Mouse (Mus musculus): ENCODE measurements around the gene Gm21981. TPM values are rescaled to one million over a fixed set of nuclear protein-coding genes. Genes with fewer than 3 reads are reported as not detected.

Gene Gm21981
- polyA plus RNA-seq, 1 experiment: not detected

- peaks cover 38% of the 10 kb centered on the region for H3K4me1 ChIP-seq (ENCODE audit: control insufficient read depth)
- no peaks in the 10 kb centered on the region for H3K9me3 ChIP-seq (ENCODE audit: control insufficient read depth, low read length)
- no peaks in the 10 kb centered on the region for H3K36me3 ChIP-seq (ENCODE audit: control insufficient read depth)
- peaks cover 65% of the 10 kb centered on the region for H3K27me3 ChIP-seq (ENCODE audit: control insufficient read depth)
- TF ChIP-seq TAL1 (IDR thresholded peaks at IDR 0.05; ENCODE audit: low read length): no peak
- no peak for TF ChIP-seq GATA1 (IDR thresholded peaks at IDR 0.05; ENCODE audit: low read length)
- H3K4me3 ChIP-seq (replicated peaks): peak overlapping the region; percentile 63
Measured at GRCm38 (mm10) chr17:47693671-47694441, 399 bp downstream of the Gm21981 start.

GRCm38 (mm10) chr17:47691650-47692049, 2.6 kb downstream of the Gm21981 start:
- no peak for TF ChIP-seq TAL1 (IDR thresholded peaks at IDR 0.05; ENCODE audit: low read length)
- TF ChIP-seq GATA1 (IDR thresholded peaks at IDR 0.05; ENCODE audit: low read length): no peak
- Histone ChIP-seq H3K4me3 (replicated peaks) (no peak overlapping the region), H3K27me3 (ENCODE audit: control insufficient read depth) (peaks cover 51% of the 10 kb centered on the region), H3K9me3 (ENCODE audit: control insufficient read depth, low read length) (no peaks in the 10 kb centered on the region), H3K36me3 (ENCODE audit: control insufficient read depth) (peaks cover 3% of the 10 kb centered on the region; the same call in 1 of the 2 replicates), H3K4me1 (ENCODE audit: control insufficient read depth) (peaks cover 59% of the 10 kb centered on the region)

- H3K36me3 ChIP-seq (ENCODE audit: control insufficient read depth): peaks cover 19% of the 10 kb centered on the region
- peaks cover 56% of the 10 kb centered on the region for H3K4me1 ChIP-seq (ENCODE audit: control insufficient read depth)
- H3K4me3 ChIP-seq (replicated peaks): no peak overlapping the region
- H3K9me3 ChIP-seq (ENCODE audit: control insufficient read depth, low read length): no peaks in the 10 kb centered on the region
- no peak for TF ChIP-seq TAL1 (IDR thresholded peaks at IDR 0.05; ENCODE audit: low read length)
- no peak for TF ChIP-seq GATA1 (IDR thresholded peaks at IDR 0.05; ENCODE audit: low read length)
- peaks cover 33% of the 10 kb centered on the region for H3K27me3 ChIP-seq (ENCODE audit: control insufficient read depth)
Measured at GRCm38 (mm10) chr17:47689894-47690293, 4.4 kb downstream of the Gm21981 start.

GRCm38 (mm10) chr17:47688608-47689575, 5.4 kb downstream of the Gm21981 start, which contains the start of gene Frs3:
Gene Frs3 (plus strand): TSS chr17:47689030.
- H3K4me1 ChIP-seq (ENCODE audit: control insufficient read depth): peaks cover 46% of the 10 kb centered on the region
- TF ChIP-seq GATA1 (IDR thresholded peaks at IDR 0.05; ENCODE audit: low read length): no peak
- TF ChIP-seq TAL1 (IDR thresholded peaks at IDR 0.05; ENCODE audit: low read length): no peak

GRCm38 (mm10) chr17:47688344-47688607, 6.0 kb downstream of the Gm21981 start, which contains the start of gene Tomm6:
Gene Tomm6 (minus strand): TSS chr17:47688386.
- Histone ChIP-seq H3K4me3 (replicated peaks) (peak within 1 kb of the TSS; percentile 83), H3K9me3 (ENCODE audit: control insufficient read depth, low read length) (no peaks in the 10 kb centered on the region), H3K36me3 (ENCODE audit: control insufficient read depth) (peaks cover 35% of the 10 kb centered on the region), H3K27me3 (ENCODE audit: control insufficient read depth) (peaks cover 18% of the 10 kb centered on the region), H3K4me1 (ENCODE audit: control insufficient read depth) (peaks cover 45% of the 10 kb centered on the region)
- TF ChIP-seq GATA1 (IDR thresholded peaks at IDR 0.05; ENCODE audit: low read length) (no peak), TAL1 (IDR thresholded peaks at IDR 0.05; ENCODE audit: low read length) (no peak)

More at GRCm38 (mm10) chr17:47688608-47689575, 5.4 kb downstream of the Gm21981 start, which contains the start of gene Frs3:
- Histone ChIP-seq H3K36me3 (ENCODE audit: control insufficient read depth) (peaks cover 29% of the 10 kb centered on the region), H3K4me3 (replicated peaks) (peak within 1 kb of the TSS; percentile 83), H3K9me3 (ENCODE audit: control insufficient read depth, low read length) (no peaks in the 10 kb centered on the region), H3K27me3 (ENCODE audit: control insufficient read depth) (peaks cover 24% of the 10 kb centered on the region)

- no peak for TF ChIP-seq TAL1 (IDR thresholded peaks at IDR 0.05; ENCODE audit: low read length)
- no peak for TF ChIP-seq GATA1 (IDR thresholded peaks at IDR 0.05; ENCODE audit: low read length)
- Histone ChIP-seq H3K36me3 (ENCODE audit: control insufficient read depth) (peaks cover 41% of the 10 kb centered on the region), H3K4me1 (ENCODE audit: control insufficient read depth) (peaks cover 51% of the 10 kb centered on the region), H3K9me3 (ENCODE audit: control insufficient read depth, low read length) (no peaks in the 10 kb centered on the region), H3K4me3 (replicated peaks) (peak overlapping the region; percentile 83), H3K27me3 (ENCODE audit: control insufficient read depth) (peaks cover 14% of the 10 kb centered on the region)
Measured at GRCm38 (mm10) chr17:47687409-47688343, 6.6 kb downstream of the Gm21981 start.

- H3K9me3 ChIP-seq (ENCODE audit: control insufficient read depth, low read length): no peaks in the 10 kb centered on the region
- peaks cover 31% of the 10 kb centered on the region for H3K4me1 ChIP-seq (ENCODE audit: control insufficient read depth)
- peaks cover 90% of the 10 kb centered on the region for H3K36me3 ChIP-seq (ENCODE audit: control insufficient read depth)
- no peaks in the 10 kb centered on the region for H3K27me3 ChIP-seq (ENCODE audit: control insufficient read depth)
- no peak overlapping the region for H3K4me3 ChIP-seq (replicated peaks)
- TF ChIP-seq GATA1 (IDR thresholded peaks at IDR 0.05; ENCODE audit: low read length): no peak
- no peak for TF ChIP-seq TAL1 (IDR thresholded peaks at IDR 0.05; ENCODE audit: low read length)
Measured at GRCm38 (mm10) chr17:47682836-47683235, 11.4 kb downstream of the Gm21981 start.

GRCm38 (mm10) chr17:47678702-47679101, 15.6 kb downstream of the Gm21981 start:
- peaks cover 100% of the 10 kb centered on the region for H3K36me3 ChIP-seq (ENCODE audit: control insufficient read depth)
- no peaks in the 10 kb centered on the region for H3K9me3 ChIP-seq (ENCODE audit: control insufficient read depth, low read length)
- peaks cover 14% of the 10 kb centered on the region for H3K4me1 ChIP-seq (ENCODE audit: control insufficient read depth)
- no peaks in the 10 kb centered on the region for H3K27me3 ChIP-seq (ENCODE audit: control insufficient read depth)
- TF ChIP-seq TAL1 (IDR thresholded peaks at IDR 0.05; ENCODE audit: low read length) (no peak), GATA1 (IDR thresholded peaks at IDR 0.05; ENCODE audit: low read length) (no peak)
- no peak overlapping the region for H3K4me3 ChIP-seq (replicated peaks)

All from erythroblast, embryonic 14.5 days (primary cell).